Mouse (Mus musculus) heart, postnatal 36 days (tissue): ENCODE data around the gene Gm20388. TPM values are rescaled to one million over a fixed set of nuclear protein-coding genes. Genes with fewer than 3 reads are reported as not detected.

ENCODE experiments used
- DNase-seq, 2 experiments: peaks; one replicate each; pipeline ENCODE4 v3.0.0; 2021 to 2022
- intact Hi-C: fragments of 180-260 bp; cut with DNase I; formaldehyde crosslinking; loops from one replicate; pipeline ENCODE4 v1.15.1; 2025
- total RNA-seq, 2 experiments: library from RNA; stranded (reverse); gene quantifications; 2 replicates each; pipeline ENCODE4 v1.2.3; 2021

Gene Gm20388
- total RNA-seq, 2 experiments from 2014 or later = 3.5 to 4.9 TPM

- DNase-seq = peak; percentile 37 to 45
- intact Hi-C loops = no loop called here
Observed at GRCm38 (mm10) chr8:121241761-121242552, 1331.3 kb downstream of the Gm20388 start.

- intact Hi-C loops = no loop called here
- no peak for DNase-seq
Observed at GRCm38 (mm10) chr8:121242671-121243070, 1332.0 kb downstream of the Gm20388 start.

GRCm38 (mm10) chr8:121248823-121249222, 1338.2 kb downstream of the Gm20388 start:
- peak; percentile 47 to 48 for DNase-seq
- intact Hi-C loops = no loop called here

- DNase-seq = no peak
- intact Hi-C loops = no loop called here
Observed at GRCm38 (mm10) chr8:121249433-121249832, 1338.8 kb downstream of the Gm20388 start.

- intact Hi-C loops = no loop called here
- no peak for DNase-seq
Observed at GRCm38 (mm10) chr8:121251089-121251488, 1340.4 kb downstream of the Gm20388 start.

GRCm38 (mm10) chr8:121255727-121256265, 1345.2 kb downstream of the Gm20388 start:
- no peak for DNase-seq
- intact Hi-C loops = no loop called here

- intact Hi-C loops = no loop called here
Observed at GRCm38 (mm10) chr8:121258126-121258792, 1347.6 kb downstream of the Gm20388 start.

GRCm38 (mm10) chr8:121262728-121263389, 1352.2 kb downstream of the Gm20388 start:
- intact Hi-C loops = loop anchor here (5.0 kb wide), 1 partner anchor 119 kb away; no protein-coding TSS in a partner anchor
- DNase-seq = peak; percentile 66 to 69

More at GRCm38 (mm10) chr8:121258126-121258792, 1347.6 kb downstream of the Gm20388 start:
- no peak for DNase-seq

GRCm38 (mm10) chr8:121263390-121263775, 1352.7 kb downstream of the Gm20388 start:
- intact Hi-C loops = loop anchor here (5.0 kb wide), 1 partner anchor 119 kb away; no protein-coding TSS in a partner anchor
- peak in 1 of 2 experiments; percentile 14 for DNase-seq

- no peak for DNase-seq
- intact Hi-C loops = loop anchor here (5.0 kb wide), 1 partner anchor 118 kb away; no protein-coding TSS in a partner anchor
Observed at GRCm38 (mm10) chr8:121264260-121264659, 1353.6 kb downstream of the Gm20388 start.

- intact Hi-C loops = no loop called here
- DNase-seq = no peak
Observed at GRCm38 (mm10) chr8:121271542-121271941, 1360.9 kb downstream of the Gm20388 start.

GRCm38 (mm10) chr8:121273195-121273594, 1362.6 kb downstream of the Gm20388 start:
- intact Hi-C loops = no loop called here

GRCm38 (mm10) chr8:121273620-121274019, 1363.0 kb downstream of the Gm20388 start:
- DNase-seq = no peak
- intact Hi-C loops = no loop called here

More at GRCm38 (mm10) chr8:121273195-121273594, 1362.6 kb downstream of the Gm20388 start:
- DNase-seq = no peak

- intact Hi-C loops = no loop called here
- no peak for DNase-seq
Observed at GRCm38 (mm10) chr8:121280414-121280813, 1369.8 kb downstream of the Gm20388 start.

GRCm38 (mm10) chr8:121289346-121289745, 1378.7 kb downstream of the Gm20388 start:
- intact Hi-C loops = no loop called here
- DNase-seq = no peak

- intact Hi-C loops = no loop called here
Observed at GRCm38 (mm10) chr8:121290547-121290946, 1379.9 kb downstream of the Gm20388 start.

GRCm38 (mm10) chr8:121293418-121293817, 1382.8 kb downstream of the Gm20388 start:
- no peak for DNase-seq
- intact Hi-C loops = no loop called here

More at GRCm38 (mm10) chr8:121290547-121290946, 1379.9 kb downstream of the Gm20388 start:
- DNase-seq = no peak

- intact Hi-C loops = no loop called here
- no peak for DNase-seq
Observed at GRCm38 (mm10) chr8:121294234-121295108, 1383.8 kb downstream of the Gm20388 start.

GRCm38 (mm10) chr8:121296082-121296481, 1385.4 kb downstream of the Gm20388 start:
- DNase-seq = no peak
- intact Hi-C loops = no loop called here

GRCm38 (mm10) chr8:121296597-121296996, 1386.0 kb downstream of the Gm20388 start:
- intact Hi-C loops = no loop called here
- DNase-seq = no peak
